Mouse (Mus musculus): ENCODE measurements at regions not wholly inside any gene's neighbourhood (a gene's known extent, or its start where the extent isn't known, plus 50 kb on each side); places are given as distances from the start of the nearest gene placed in this dataset.
"Not testable (repeated sequence)": the region's sequence is repeated elsewhere in the genome, so short reads cannot be mapped to it uniquely, and the experiment has no call there.

- no peak for DNase-seq (ENCODE audit: low read depth, low spot score)
Measured at GRCm38 (mm10) chr8:103763821-103764220, 337.6 kb upstream of the Cdh5 start.

GRCm38 (mm10) chr8:103779658-103780057 lies 321.8 kb upstream of the Cdh5 start:
- peak; percentile 12 for DNase-seq (ENCODE audit: low read depth, low spot score)

GRCm38 (mm10) chr8:103788308-103788707 lies 313.1 kb upstream of the Cdh5 start:
- no peak for DNase-seq (ENCODE audit: low read depth, low spot score)

GRCm38 (mm10) chr8:103793331-103793730 lies 308.1 kb upstream of the Cdh5 start:
- DNase-seq (ENCODE audit: low read depth, low spot score) = no peak

- DNase-seq (ENCODE audit: low read depth, low spot score) = not testable (repeated sequence)
Measured at GRCm38 (mm10) chr8:103798630-103799029, 302.8 kb upstream of the Cdh5 start.

- DNase-seq (ENCODE audit: low read depth, low spot score) = no peak
Measured at GRCm38 (mm10) chr8:103808171-103808570, 293.3 kb upstream of the Cdh5 start.

GRCm38 (mm10) chr8:103808580-103808979 lies 292.8 kb upstream of the Cdh5 start:
- no peak for DNase-seq (ENCODE audit: low read depth, low spot score)

- DNase-seq (ENCODE audit: low read depth, low spot score) = peak; percentile 10
Measured at GRCm38 (mm10) chr8:103809140-103809539, 292.3 kb upstream of the Cdh5 start.

GRCm38 (mm10) chr8:103813954-103814591 lies 287.4 kb upstream of the Cdh5 start:
- no peak for DNase-seq (ENCODE audit: low read depth, low spot score)

- DNase-seq (ENCODE audit: low read depth, low spot score) = no peak
Measured at GRCm38 (mm10) chr8:103816101-103816894, 285.1 kb upstream of the Cdh5 start.

- DNase-seq (ENCODE audit: low read depth, low spot score) = no peak
Measured at GRCm38 (mm10) chr8:103823541-103823940, 277.9 kb upstream of the Cdh5 start.

- DNase-seq (ENCODE audit: low read depth, low spot score) = no peak
Measured at GRCm38 (mm10) chr8:103824747-103825146, 276.7 kb upstream of the Cdh5 start.

- DNase-seq (ENCODE audit: low read depth, low spot score) = peak; percentile 89
Measured at GRCm38 (mm10) chr8:103825289-103825688, 276.1 kb upstream of the Cdh5 start.

GRCm38 (mm10) chr8:103830416-103830815 lies 271.0 kb upstream of the Cdh5 start:
- no peak for DNase-seq (ENCODE audit: low read depth, low spot score)

- no peak for DNase-seq (ENCODE audit: low read depth, low spot score)
Measured at GRCm38 (mm10) chr8:103839990-103840389, 261.4 kb upstream of the Cdh5 start.

- no peak for DNase-seq (ENCODE audit: low read depth, low spot score)
Measured at GRCm38 (mm10) chr8:103845964-103846363, 255.5 kb upstream of the Cdh5 start.

- no peak for DNase-seq (ENCODE audit: low read depth, low spot score)
Measured at GRCm38 (mm10) chr8:103846382-103846976, 254.9 kb upstream of the Cdh5 start.

- no peak for DNase-seq (ENCODE audit: low read depth, low spot score)
Measured at GRCm38 (mm10) chr8:103849785-103850184, 251.6 kb upstream of the Cdh5 start.

- no peak for DNase-seq (ENCODE audit: low read depth, low spot score)
Measured at GRCm38 (mm10) chr8:103851286-103851685, 250.1 kb upstream of the Cdh5 start.

- no peak for DNase-seq (ENCODE audit: low read depth, low spot score)
Measured at GRCm38 (mm10) chr8:103853048-103853447, 248.4 kb upstream of the Cdh5 start.

- DNase-seq (ENCODE audit: low read depth, low spot score) = no peak
Measured at GRCm38 (mm10) chr8:103855291-103855690, 246.1 kb upstream of the Cdh5 start.

- DNase-seq (ENCODE audit: low read depth, low spot score) = no peak
Measured at GRCm38 (mm10) chr8:103859130-103859529, 242.3 kb upstream of the Cdh5 start.

Data from skeletal muscle tissue, adult 2 months (tissue).